Mouse (Mus musculus) ES-Bruce4 (cell line): Measurements from ENCODE around the gene Asb1. TPM values are rescaled to one million over a fixed set of nuclear protein-coding genes. Genes with fewer than 3 reads are reported as not detected.

Source experiments
- H3K27ac ChIP-seq: 2 replicates; pipeline ENCODE4 v1.5.1; 2012; ENCODE audit warnings: low read length, inconsistent platforms; ENCODE audit not compliant: insufficient read depth
- H3K27me3 ChIP-seq: 2 replicates; pipeline ENCODE4 v1.6.1; 2012; ENCODE audit warnings: mild to moderate bottlenecking, low read length, inconsistent platforms; ENCODE audit not compliant: control insufficient read depth, poor library complexity, insufficient read depth, severe bottlenecking
- H3K36me3 ChIP-seq: 2 replicates; pipeline ENCODE4 v1.6.1; 2012; ENCODE audit warnings: inconsistent platforms, mild to moderate bottlenecking, low read length, moderate library complexity; ENCODE audit not compliant: control insufficient read depth, poor library complexity, insufficient read depth, severe bottlenecking
- H3K4me1 ChIP-seq: one replicate; pipeline ENCODE4 v1.8.1; 2011; ENCODE audit warnings: low read length; ENCODE audit not compliant: control insufficient read depth, insufficient read depth
- H3K4me3 ChIP-seq: 2 replicates; pipeline ENCODE4 v1.5.1; 2011; ENCODE audit warnings: low read depth, mild to moderate bottlenecking, low read length
- H3K9ac ChIP-seq: 2 replicates; pipeline ENCODE4 v1.6.1; 2012; ENCODE audit warnings: low read depth, mild to moderate bottlenecking, inconsistent platforms; ENCODE audit not compliant: poor library complexity, severe bottlenecking
- H3K9me3 ChIP-seq: replicated peaks from 2 replicates; pipeline ENCODE4 v1.6.1; 2012; ENCODE audit warnings: mild to moderate bottlenecking, low read length, inconsistent platforms; ENCODE audit not compliant: control insufficient read depth, poor library complexity, insufficient read depth, severe bottlenecking
- CTCF ChIP-seq: IDR thresholded peaks from one replicate; pipeline ENCODE4 v1.8.1; 2011; ENCODE audit warnings: low read depth, low read length
- EP300 ChIP-seq: IDR thresholded peaks from 2 replicates; pipeline ENCODE4 v1.6.1; 2011; ENCODE audit warnings: low read depth, low read length; ENCODE audit not compliant: insufficient read depth
- POLR2A ChIP-seq: IDR thresholded peaks from one replicate; pipeline ENCODE4 v1.8.1; 2011; ENCODE audit warnings: low read length; ENCODE audit not compliant: insufficient read depth
- polyA plus RNA-seq: library from polyadenylated mRNA; stranded (reverse); fragments of >200 nt; gene quantifications from 2 replicates; pipeline ENCODE4 v1.2.4, GENCODE M21; 2011; ENCODE audit warnings: low read depth; ENCODE audit not compliant: missing spikeins, insufficient read depth, insufficient read length

Asb1 gene
- polyA plus RNA-seq, 1 experiment: 9.5 TPM

DNA sequence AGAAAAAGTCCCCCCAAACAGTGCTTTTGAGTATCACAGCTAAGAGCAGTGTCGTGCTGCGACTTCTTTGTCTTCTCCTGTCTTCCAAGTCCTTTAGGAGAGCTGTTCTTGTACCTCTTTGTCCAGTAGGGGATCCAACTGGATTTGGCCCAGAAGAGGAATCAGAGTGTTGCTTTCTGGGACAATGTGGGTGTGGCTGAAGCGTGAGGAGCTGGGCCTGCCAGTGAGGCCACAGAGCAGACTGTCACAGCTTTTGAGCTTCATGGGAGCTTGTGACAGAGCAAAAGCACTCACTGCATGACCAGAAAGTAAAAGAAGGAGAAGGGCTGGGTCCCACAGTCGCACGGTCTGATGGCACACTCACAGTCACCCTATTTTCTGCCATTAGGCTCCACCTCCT, 7.5 kb upstream of the Asb1 start:
- TF ChIP-seq EP300: no peak
- TF ChIP-seq CTCF: no peak
- H3K27ac ChIP-seq: no peak overlapping the region
- peaks cover 5% of the 10 kb centered on the region for H3K4me1 ChIP-seq
- no peaks in the 10 kb centered on the region for H3K9me3 ChIP-seq
- no peaks in the 10 kb centered on the region for H3K27me3 ChIP-seq
- no peaks in the 10 kb centered on the region; the same call in 1 of the 2 replicates for H3K36me3 ChIP-seq
- H3K9ac ChIP-seq: no peak overlapping the region
- H3K4me3 ChIP-seq: no peak overlapping the region

DNA sequence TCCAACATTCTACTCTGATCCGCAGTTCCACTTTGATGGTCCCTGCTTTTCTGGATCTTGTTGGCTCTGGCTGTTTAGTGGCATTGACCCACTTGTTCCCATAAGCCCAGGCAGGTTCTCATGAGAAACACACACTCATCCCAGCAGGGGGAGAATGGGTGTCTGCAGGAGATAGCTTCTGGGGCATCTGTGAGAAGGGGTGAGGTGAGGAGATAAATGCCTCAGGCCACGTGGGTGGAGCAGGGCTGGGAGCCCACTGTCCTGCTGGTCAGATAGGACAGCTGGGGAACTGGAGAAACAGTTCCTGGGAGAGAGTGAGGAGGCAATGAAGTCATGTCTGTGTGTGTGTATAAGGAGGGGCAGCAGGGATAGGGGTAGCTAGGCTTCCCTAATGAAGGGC, 6.9 kb upstream of the Asb1 start:
- peak overlapping the region; percentile 20 for H3K9ac ChIP-seq
- H3K27me3 ChIP-seq: no peaks in the 10 kb centered on the region
- no peak for TF ChIP-seq EP300
- TF ChIP-seq CTCF: no peak
- TF ChIP-seq POLR2A: no peak
- no peaks in the 10 kb centered on the region for H3K9me3 ChIP-seq
- no peaks in the 10 kb centered on the region for H3K36me3 ChIP-seq
- H3K27ac ChIP-seq: peak overlapping the region; percentile 3; the same call in 1 of the 2 replicates
- 0 out of 2 replicates have a peak overlapping the region, but pooled peaks have one; percentile 22 for H3K4me3 ChIP-seq
- peaks cover 5% of the 10 kb centered on the region for H3K4me1 ChIP-seq

GRCm38 (mm10) chr1:91533961-91534723, 6.2 kb upstream of the Asb1 start:
- Histone ChIP-seq H3K4me3 (peak overlapping the region; percentile 22), H3K36me3 (no peaks in the 10 kb centered on the region), H3K9ac (peak overlapping the region; percentile 20), H3K27ac (peak overlapping the region; percentile 3; the same call in 1 of the 2 replicates), H3K27me3 (no peaks in the 10 kb centered on the region), H3K4me1 (peaks cover 5% of the 10 kb centered on the region), H3K9me3 (no peaks in the 10 kb centered on the region)
- TF ChIP-seq EP300 (peak; percentile 54; the same call in 1 of the 2 replicates), POLR2A (no peak), CTCF (peak; percentile 86)

GRCm38 (mm10) chr1:91537786-91538569, 2.4 kb upstream of the Asb1 start:
- Histone ChIP-seq H3K9me3 (no peaks in the 10 kb centered on the region), H3K36me3 (no peaks in the 10 kb centered on the region), H3K27me3 (no peaks in the 10 kb centered on the region), H3K27ac (peak overlapping the region; percentile 96), H3K4me3 (0 out of 2 replicates have a peak overlapping the region, but pooled peaks have one; percentile 4), H3K4me1 (peaks cover 5% of the 10 kb centered on the region), H3K9ac (0 out of 2 replicates have a peak overlapping the region, but pooled peaks have one; percentile 39)
- TF ChIP-seq EP300: peak; percentile 67
- TF ChIP-seq CTCF: no peak
- TF ChIP-seq POLR2A: no peak

DNA sequence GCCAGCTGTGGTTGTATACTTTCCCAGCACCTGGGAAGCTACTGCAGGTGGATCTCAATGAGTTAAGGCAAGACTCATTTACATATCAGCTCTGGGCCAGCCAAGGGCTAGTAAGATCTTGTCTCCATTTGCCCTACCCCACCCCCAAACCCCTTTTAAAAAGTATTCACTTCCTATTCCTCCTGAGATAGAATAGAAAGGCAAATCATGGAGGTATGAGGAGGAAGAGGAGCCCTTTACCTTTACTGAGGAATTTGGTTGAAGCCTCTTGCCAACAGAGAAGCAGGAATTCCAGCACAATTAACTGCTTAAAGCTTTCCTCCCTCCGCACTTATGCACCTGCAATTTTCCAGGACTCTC, 1.8 kb upstream of the Asb1 start:
- no peak overlapping the region for H3K4me3 ChIP-seq
- H3K4me1 ChIP-seq: peaks cover 5% of the 10 kb centered on the region
- no peak for TF ChIP-seq POLR2A
- TF ChIP-seq EP300: no peak
- H3K9me3 ChIP-seq: no peaks in the 10 kb centered on the region
- H3K27ac ChIP-seq: peak overlapping the region; percentile 96
- H3K36me3 ChIP-seq: no peaks in the 10 kb centered on the region
- H3K9ac ChIP-seq: 0 out of 2 replicates have a peak overlapping the region, but pooled peaks have one; percentile 39
- no peaks in the 10 kb centered on the region for H3K27me3 ChIP-seq
